Mouse (Mus musculus): Measurements from ENCODE around the gene Palb2. TPM values are rescaled to one million over a fixed set of nuclear protein-coding genes. Genes with fewer than 3 reads are reported as not detected.
"Not testable (repeated sequence)": the region's sequence is repeated elsewhere in the genome, so short reads cannot be mapped to it uniquely, and the experiment has no call there.

The Palb2 gene
- polyA plus RNA-seq, 1 experiment from 2014 or later: 8.7 TPM

- Histone ChIP-seq H3K4me1 (replicated peaks) (peaks cover 13% of the 10 kb centered on the region), H3K4me3 (no peak overlapping the region), H3K27me3 (no peaks in the 10 kb centered on the region), H3K9me3 (no peaks in the 10 kb centered on the region), H3K4me2 (no peak overlapping the region), H3K36me3 (peaks cover 75% of the 10 kb centered on the region), H3K27ac (no peak overlapping the region), H3K9ac (no peak overlapping the region)
- ATAC-seq (ENCODE audit: low FRiP score): no peak
Observed at GRCm38 (mm10) chr7:122137071-122137470, 4.3 kb upstream of the Palb2 start.

GRCm38 (mm10) chr7:122135070-122135469 is 2.3 kb upstream of the Palb2 start:
- no peak overlapping the region for H3K4me3 ChIP-seq
- no peaks in the 10 kb centered on the region for H3K9me3 ChIP-seq
- H3K4me2 ChIP-seq: no peak overlapping the region
- H3K4me1 ChIP-seq (replicated peaks): peaks cover 14% of the 10 kb centered on the region
- no peak for ATAC-seq (ENCODE audit: low FRiP score)
- WGBS: 75% methylated on average over 10 of the region's 10 CpGs
- H3K27me3 ChIP-seq: no peaks in the 10 kb centered on the region
- H3K36me3 ChIP-seq: peaks cover 56% of the 10 kb centered on the region
- no peak overlapping the region for H3K9ac ChIP-seq
- no peak overlapping the region for H3K27ac ChIP-seq

- peaks cover 14% of the 10 kb centered on the region for H3K4me1 ChIP-seq (replicated peaks)
- WGBS: 22% methylated on average over 8 of the region's 8 CpGs
Observed at GRCm38 (mm10) chr7:122133338-122133625, 497 bp upstream of the Palb2 start.

GRCm38 (mm10) chr7:122131834-122132233 is 951 bp downstream of the Palb2 start:
- no peaks in the 10 kb centered on the region for H3K9me3 ChIP-seq
- no peak for ATAC-seq (ENCODE audit: low FRiP score)
- peak overlapping the region; percentile 94 for H3K4me3 ChIP-seq
- no peaks in the 10 kb centered on the region for H3K27me3 ChIP-seq
- H3K27ac ChIP-seq: no peak overlapping the region
- H3K4me1 ChIP-seq (replicated peaks): peaks cover 14% of the 10 kb centered on the region
- no peak overlapping the region for H3K9ac ChIP-seq
- peaks cover 36% of the 10 kb centered on the region for H3K36me3 ChIP-seq
- H3K4me2 ChIP-seq: peak overlapping the region; percentile 94

More at GRCm38 (mm10) chr7:122133338-122133625, 497 bp upstream of the Palb2 start:
- H3K27ac ChIP-seq: peak overlapping the region; percentile 81
- ATAC-seq (ENCODE audit: low FRiP score): no peak; the same call in 1 of the 2 replicates
- H3K27me3 ChIP-seq: no peaks in the 10 kb centered on the region
- H3K4me3 ChIP-seq: peak overlapping the region; percentile 94
- peak overlapping the region; percentile 94 for H3K9ac ChIP-seq
- no peaks in the 10 kb centered on the region for H3K9me3 ChIP-seq
- H3K36me3 ChIP-seq: peaks cover 38% of the 10 kb centered on the region
- H3K4me2 ChIP-seq: peak overlapping the region; percentile 94

- H3K36me3 ChIP-seq: peaks cover 41% of the 10 kb centered on the region
- no peak overlapping the region for H3K4me2 ChIP-seq
- no peak for ATAC-seq (ENCODE audit: low FRiP score)
- no peak overlapping the region for H3K4me3 ChIP-seq
- no peak overlapping the region for H3K27ac ChIP-seq
- WGBS: 95% methylated on average over 11 of the region's 11 CpGs
- no peak overlapping the region for H3K9ac ChIP-seq
- H3K27me3 ChIP-seq: no peaks in the 10 kb centered on the region
- H3K4me1 ChIP-seq (replicated peaks): no peaks in the 10 kb centered on the region
- no peaks in the 10 kb centered on the region for H3K9me3 ChIP-seq
Observed at GRCm38 (mm10) chr7:122126946-122127345, 5.8 kb downstream of the Palb2 start.

- H3K9me3 ChIP-seq: no peaks in the 10 kb centered on the region
- H3K4me3 ChIP-seq: no peak overlapping the region
- H3K27ac ChIP-seq: no peak overlapping the region
- no peak for ATAC-seq (ENCODE audit: low FRiP score)
- no peak overlapping the region for H3K4me2 ChIP-seq
- peaks cover 51% of the 10 kb centered on the region for H3K36me3 ChIP-seq
- H3K27me3 ChIP-seq: no peaks in the 10 kb centered on the region
- no peak overlapping the region for H3K9ac ChIP-seq
- WGBS: 82% methylated on average over 8 of the region's 8 CpGs
- H3K4me1 ChIP-seq (replicated peaks): no peaks in the 10 kb centered on the region
Observed at GRCm38 (mm10) chr7:122125636-122126035, 7.1 kb downstream of the Palb2 start.

- Histone ChIP-seq H3K36me3 (peaks cover 60% of the 10 kb centered on the region), H3K4me3 (no peak overlapping the region), H3K27me3 (no peaks in the 10 kb centered on the region), H3K9me3 (no peaks in the 10 kb centered on the region), H3K9ac (no peak overlapping the region), H3K27ac (no peak overlapping the region), H3K4me2 (no peak overlapping the region), H3K4me1 (replicated peaks) (no peaks in the 10 kb centered on the region)
- WGBS: 91% methylated on average over 4 of the region's 4 CpGs
- no peak for ATAC-seq (ENCODE audit: low FRiP score)
Observed at GRCm38 (mm10) chr7:122123518-122123917, 9.3 kb downstream of the Palb2 start.

- no peak overlapping the region for H3K4me2 ChIP-seq
- no peak overlapping the region for H3K27ac ChIP-seq
- no peak for ATAC-seq (ENCODE audit: low FRiP score)
- peaks cover 31% of the 10 kb centered on the region for H3K36me3 ChIP-seq
- no peaks in the 10 kb centered on the region for H3K9me3 ChIP-seq
- no peaks in the 10 kb centered on the region for H3K27me3 ChIP-seq
- no peak overlapping the region for H3K4me3 ChIP-seq
- WGBS: 98% methylated on average over 6 of the region's 6 CpGs
- H3K9ac ChIP-seq: no peak overlapping the region; the same call in 1 of the 2 replicates
- no peaks in the 10 kb centered on the region for H3K4me1 ChIP-seq (replicated peaks)
Observed at GRCm38 (mm10) chr7:122108206-122108605, 24.6 kb downstream of the Palb2 start.

GRCm38 (mm10) chr7:122101747-122102244 is 31.0 kb downstream of the Palb2 start, which contains the start of gene Ndufab1:
Gene Ndufab1 (minus strand): TSS chr7:122101886.
- WGBS: 3% methylated on average over 35 of the region's 43 CpGs
- Histone ChIP-seq H3K36me3 (peaks cover 18% of the 10 kb centered on the region), H3K4me1 (replicated peaks) (peaks cover 16% of the 10 kb centered on the region), H3K27me3 (no peaks in the 10 kb centered on the region), H3K9ac (peak within 1 kb of the TSS; percentile 92), H3K27ac (peak within 1 kb of the TSS; percentile 72), H3K4me3 (peak within 1 kb of the TSS; percentile 73), H3K4me2 (peak within 1 kb of the TSS; percentile 72), H3K9me3 (no peaks in the 10 kb centered on the region)
- peak; percentile 98 for ATAC-seq (ENCODE audit: low FRiP score)

GRCm38 (mm10) chr7:122101014-122101746 is 31.6 kb downstream of the Palb2 start:
- ATAC-seq (ENCODE audit: low FRiP score): peak; percentile 82
- H3K27me3 ChIP-seq, H3K9me3 ChIP-seq: not testable (repeated sequence)
- Histone ChIP-seq H3K4me3 (peak overlapping the region; percentile 73), H3K27ac (peak overlapping the region; percentile 72), H3K4me1 (replicated peaks) (peaks cover 16% of the 10 kb centered on the region), H3K4me2 (peak overlapping the region; percentile 72), H3K9ac (peak overlapping the region; percentile 92), H3K36me3 (peaks cover 22% of the 10 kb centered on the region)
- 10% methylated on average over 28 of the region's 28 CpGs for WGBS

- Histone ChIP-seq H3K4me2 (no peak overlapping the region), H3K4me3 (no peak overlapping the region), H3K27ac (no peak overlapping the region), H3K9me3 (no peaks in the 10 kb centered on the region), H3K36me3 (peaks cover 42% of the 10 kb centered on the region), H3K27me3 (no peaks in the 10 kb centered on the region), H3K4me1 (replicated peaks) (peaks cover 16% of the 10 kb centered on the region), H3K9ac (no peak overlapping the region)
- ATAC-seq (ENCODE audit: low FRiP score): no peak
- WGBS: 73% methylated on average over 4 of the region's 4 CpGs
Observed at GRCm38 (mm10) chr7:122099222-122099621, 33.6 kb downstream of the Palb2 start.

GRCm38 (mm10) chr7:122098009-122098408 is 34.8 kb downstream of the Palb2 start:
- Histone ChIP-seq H3K36me3 (peaks cover 50% of the 10 kb centered on the region), H3K9ac (no peak overlapping the region), H3K4me2 (no peak overlapping the region), H3K4me1 (replicated peaks) (peaks cover 16% of the 10 kb centered on the region), H3K4me3 (no peak overlapping the region), H3K27me3 (no peaks in the 10 kb centered on the region), H3K9me3 (no peaks in the 10 kb centered on the region), H3K27ac (no peak overlapping the region)
- WGBS: 97% methylated on average over 3 of the region's 3 CpGs
- no peak for ATAC-seq (ENCODE audit: low FRiP score)

Data from hindbrain, embryonic 13.5 days (tissue).